Mouse (Mus musculus): ENCODE measurements around the gene Sh3bp4. TPM values are rescaled to one million over a fixed set of nuclear protein-coding genes. Genes with fewer than 3 reads are reported as not detected.
A peak's percentile ranks its signal among the peaks of the same experiment; 100 is the strongest.

The Sh3bp4 gene
- total and polyA plus RNA-seq, 3 experiments: 13.7 to 21.3 (median 16.4) TPM

- DNase-seq: no peak
These were observed 56.9 kb downstream of the Sh3bp4 start for GRCm38 (mm10) chr1:89127163-89127562.

- no peak for DNase-seq
These were observed 60.2 kb downstream of the Sh3bp4 start for GRCm38 (mm10) chr1:89130429-89130828.

GRCm38 (mm10) chr1:89131018-89131540, 60.9 kb downstream of the Sh3bp4 start:
- no peak for DNase-seq

GRCm38 (mm10) chr1:89131707-89132106, 61.5 kb downstream of the Sh3bp4 start:
- DNase-seq: peak; percentile 63

- DNase-seq: peak; percentile 51
These were observed 63.1 kb downstream of the Sh3bp4 start for GRCm38 (mm10) chr1:89133266-89133665.

GRCm38 (mm10) chr1:89133717-89134116, 63.5 kb downstream of the Sh3bp4 start:
- DNase-seq: no peak

- peak; percentile 50 for DNase-seq
These were observed 66.0 kb downstream of the Sh3bp4 start for GRCm38 (mm10) chr1:89136089-89136811.

GRCm38 (mm10) chr1:89137086-89137816, 67.0 kb downstream of the Sh3bp4 start:
- DNase-seq: no peak

GRCm38 (mm10) chr1:89138316-89138715, 68.1 kb downstream of the Sh3bp4 start:
- DNase-seq: peak; percentile 20

GRCm38 (mm10) chr1:89140113-89140512, 69.9 kb downstream of the Sh3bp4 start:
- no peak for DNase-seq

GRCm38 (mm10) chr1:89151071-89151470, 80.9 kb downstream of the Sh3bp4 start:
- DNase-seq: peak; percentile 14

- peak; percentile 42 for DNase-seq
These were observed 82.4 kb downstream of the Sh3bp4 start for GRCm38 (mm10) chr1:89152576-89152975.

GRCm38 (mm10) chr1:89153203-89153602, 83.0 kb downstream of the Sh3bp4 start:
- DNase-seq: no peak

GRCm38 (mm10) chr1:89163483-89163882, 93.3 kb downstream of the Sh3bp4 start:
- DNase-seq: no peak

- no peak for DNase-seq
These were observed 94.1 kb downstream of the Sh3bp4 start for GRCm38 (mm10) chr1:89164281-89164680.

- no peak for DNase-seq
These were observed 94.5 kb downstream of the Sh3bp4 start for GRCm38 (mm10) chr1:89164685-89165084.

- DNase-seq: peak; percentile 30
These were observed 96.6 kb downstream of the Sh3bp4 start for GRCm38 (mm10) chr1:89166814-89167249.

GRCm38 (mm10) chr1:89171275-89171767, 101.1 kb downstream of the Sh3bp4 start:
- DNase-seq: no peak

- DNase-seq: no peak
These were observed 104.4 kb downstream of the Sh3bp4 start for GRCm38 (mm10) chr1:89174621-89175020.

GRCm38 (mm10) chr1:89175355-89175754, 105.1 kb downstream of the Sh3bp4 start:
- DNase-seq: no peak

- peak; percentile 38 for DNase-seq
These were observed 113.1 kb downstream of the Sh3bp4 start for GRCm38 (mm10) chr1:89183261-89183831.

GRCm38 (mm10) chr1:89184111-89184785, 114.0 kb downstream of the Sh3bp4 start:
- DNase-seq: no peak

All from adrenal gland, adult 2 months (tissue).